Mouse (Mus musculus) midbrain, embryonic 13.5 days (tissue): ENCODE data around the gene Pbx4. TPM values are rescaled to one million over a fixed set of nuclear protein-coding genes. Genes with fewer than 3 reads are reported as not detected.

Experiments used
- ATAC-seq: fragments of 200-750 bp; cut with Nextera tagmentation; 2 replicates; pipeline ENCODE4 v1.8.0; 2017; ENCODE audit warnings: mild to moderate bottlenecking, moderate TSS enrichment, moderate library complexity
- H3K27ac ChIP-seq: fragments of 300-500 bp; sonication (generic); 2 replicates; pipeline ENCODE4 v1.5.1; 2015; ENCODE audit warnings: inconsistent platforms, mild to moderate bottlenecking, moderate library complexity
- H3K27me3 ChIP-seq: fragments of 300-500 bp; sonication (generic); 2 replicates; pipeline ENCODE4 v1.6.1; 2015; ENCODE audit warnings: mild to moderate bottlenecking, inconsistent platforms
- H3K36me3 ChIP-seq: fragments of 300-500 bp; sonication (generic); 2 replicates; pipeline ENCODE4 v1.6.1; 2015; ENCODE audit warnings: mild to moderate bottlenecking, inconsistent platforms
- H3K4me1 ChIP-seq: fragments of 300-500 bp; sonication (generic); replicated peaks from 2 replicates; pipeline ENCODE4 v1.6.1; 2015; ENCODE audit warnings: inconsistent platforms
- H3K4me2 ChIP-seq: fragments of 300-500 bp; sonication (generic); replicated peaks from 2 replicates; pipeline ENCODE4 v1.6.1; 2015; ENCODE audit warnings: moderate library complexity, mild to moderate bottlenecking, inconsistent platforms
- H3K4me3 ChIP-seq: fragments of 300-500 bp; sonication (generic); replicated peaks from 2 replicates; pipeline ENCODE4 v1.5.1; 2015; ENCODE audit warnings: mild to moderate bottlenecking, inconsistent platforms
- H3K9ac ChIP-seq: fragments of 300-500 bp; sonication (generic); replicated peaks from 2 replicates; pipeline ENCODE4 v1.6.1; 2015; ENCODE audit warnings: mild to moderate bottlenecking, inconsistent platforms
- H3K9me3 ChIP-seq: fragments of 300-500 bp; sonication (generic); 2 replicates; pipeline ENCODE4 v1.6.1; 2016; ENCODE audit warnings: mild to moderate bottlenecking, inconsistent platforms
- WGBS: fragments of 180-500 bp; shearing (Covaris S2); methylation state at CpG from one replicate; pipeline ENCODE4 v1.1.7; 2015; 5-methylcytosine and 5-hydroxymethylcytosine counted together
- polyA plus RNA-seq: library from polyadenylated mRNA; unstranded; fragments of >200 nt; fragmentation: Nextera tagmentation; extraction: Ambion mirVana; gene quantifications from 2 replicates; pipeline ENCODE4 v1.2.1, GENCODE M21; 2015

Gene Pbx4
- polyA plus RNA-seq, 1 experiment from 2014 or later = 59.2 TPM

DNA sequence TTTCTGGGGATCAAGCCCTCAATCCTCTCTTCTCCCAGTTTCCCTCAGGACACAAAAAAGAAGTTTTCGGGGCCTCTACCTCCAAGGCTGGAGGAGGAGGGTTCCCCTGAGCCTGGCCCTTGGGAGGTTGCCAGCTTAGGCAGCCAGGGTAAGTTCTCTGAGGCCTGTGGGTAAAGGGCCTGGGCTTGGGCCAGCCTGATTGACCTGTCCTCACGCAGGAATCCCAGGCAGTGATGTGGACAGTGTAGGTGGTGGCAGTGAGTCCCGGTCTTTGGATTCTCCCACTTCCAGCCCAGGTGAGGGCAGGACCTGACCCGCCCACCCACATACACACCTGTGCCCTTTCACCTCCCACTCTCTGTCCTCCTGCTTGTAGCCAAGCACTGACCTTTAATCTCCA, 16.9 kb upstream of the Pbx4 start:
- Histone ChIP-seq H3K9me3 (no peaks in the 10 kb centered on the region), H3K9ac (no peak overlapping the region), H3K27ac (no peak overlapping the region), H3K4me1 (peaks cover 3% of the 10 kb centered on the region; the same call in 1 of the 2 replicates), H3K4me3 (no peak overlapping the region), H3K4me2 (no peak overlapping the region), H3K27me3 (peaks cover 1% of the 10 kb centered on the region), H3K36me3 (peaks cover 87% of the 10 kb centered on the region)
- 96% methylated on average over 4 of the region's 4 CpGs for WGBS
- ATAC-seq = no peak

DNA sequence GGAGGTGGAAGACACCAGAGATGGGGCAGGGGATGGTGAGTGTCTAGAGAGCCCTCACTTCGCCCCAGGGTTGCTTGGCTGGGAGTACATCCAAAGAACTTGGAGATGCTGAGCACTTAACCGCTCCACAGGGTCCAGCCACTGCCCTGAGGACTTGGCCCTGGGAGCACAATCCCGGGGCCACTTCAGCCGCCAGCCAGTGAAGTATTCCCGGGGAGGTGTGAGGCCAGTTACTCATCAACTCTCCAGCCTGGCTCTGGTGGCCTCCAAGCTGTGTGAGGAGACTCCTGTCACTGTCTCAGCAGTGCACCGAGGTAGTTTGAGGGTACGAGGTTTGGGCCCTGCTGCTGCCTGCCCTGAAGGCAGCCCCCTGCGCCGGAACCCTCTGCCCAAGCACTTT, 11.8 kb upstream of the Pbx4 start:
- Histone ChIP-seq H3K9me3 (no peaks in the 10 kb centered on the region), H3K4me2 (no peak overlapping the region), H3K9ac (no peak overlapping the region), H3K4me3 (no peak overlapping the region), H3K27ac (no peak overlapping the region), H3K4me1 (peaks cover 39% of the 10 kb centered on the region), H3K27me3 (peaks cover 25% of the 10 kb centered on the region), H3K36me3 (peaks cover 58% of the 10 kb centered on the region)
- no peak for ATAC-seq
- WGBS = 91% methylated on average over 9 of the region's 9 CpGs

DNA sequence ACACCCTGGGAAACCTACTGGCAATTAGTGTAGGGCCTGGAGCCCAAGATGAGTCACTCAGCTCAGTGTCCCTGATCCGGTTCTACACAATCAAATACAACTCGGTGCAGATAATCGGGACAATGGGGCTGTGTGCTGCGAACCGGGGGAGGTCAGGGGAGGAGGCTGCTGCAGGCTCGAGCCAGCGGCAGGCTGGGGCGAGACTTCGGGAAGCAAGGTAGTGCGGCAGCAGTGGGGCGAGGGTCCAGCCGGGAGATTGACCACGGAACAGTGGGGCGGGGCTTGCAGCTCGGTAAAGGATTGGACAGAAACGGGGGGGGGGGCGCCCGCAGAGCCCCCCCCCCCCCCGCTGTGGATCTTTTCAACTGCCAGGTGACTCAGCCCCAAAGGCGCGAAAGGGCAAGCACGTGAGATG, 10.3 kb upstream of the Pbx4 start:
- H3K9ac ChIP-seq = peak overlapping the region; percentile 78

DNA sequence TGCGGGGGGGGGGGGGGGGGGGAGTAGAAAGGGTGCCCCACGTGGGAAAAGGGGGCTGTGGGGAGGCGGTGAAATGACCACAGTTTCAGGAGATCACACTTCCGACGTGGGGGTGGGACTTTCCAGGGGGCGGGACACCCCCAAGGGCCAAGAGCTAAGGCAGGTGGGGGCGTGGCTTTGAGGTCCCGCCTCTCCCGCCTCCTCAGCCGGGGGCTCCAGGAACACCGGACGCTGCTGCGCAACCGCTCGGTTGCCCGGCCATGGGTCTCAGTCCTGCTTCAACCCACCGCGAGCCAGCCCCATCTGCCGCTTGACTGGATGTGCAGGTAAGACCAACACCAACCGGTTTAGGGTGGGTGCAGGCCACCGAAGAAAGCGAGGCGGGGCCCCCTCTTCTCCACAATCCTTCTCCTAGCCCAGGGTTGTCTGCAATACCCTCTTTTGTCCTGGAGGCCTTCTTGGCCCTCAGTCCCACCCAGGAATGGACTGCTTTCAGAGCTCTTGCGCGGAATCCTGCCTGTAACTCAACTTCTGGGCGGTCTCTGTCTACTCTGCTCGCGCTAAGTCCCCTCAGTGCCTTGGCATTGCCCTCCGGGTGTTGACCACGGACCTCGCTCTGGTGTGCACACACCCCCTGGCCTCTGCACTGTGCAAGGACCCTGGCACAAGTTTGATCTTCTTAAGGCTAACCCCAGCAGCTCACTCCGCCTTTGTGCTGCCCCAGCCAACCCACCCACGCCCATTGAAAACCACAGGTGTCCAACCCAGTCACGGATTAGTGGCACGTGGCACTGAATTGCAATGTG, 9.7 kb upstream of the Pbx4 start, which contains the start of gene Lpar2:
Gene Lpar2, plus strand, starts transcription at position 44 of the 806 bp plus-strand sequence.
- peak; percentile 84 for ATAC-seq
- Histone ChIP-seq H3K4me2 (peak within 1 kb of the TSS; percentile 78), H3K27me3 (peaks cover 29% of the 10 kb centered on the region), H3K9ac (peak within 1 kb of the TSS; percentile 78), H3K36me3 (peaks cover 53% of the 10 kb centered on the region), H3K4me1 (peaks cover 41% of the 10 kb centered on the region), H3K9me3 (no peaks in the 10 kb centered on the region), H3K27ac (peak within 1 kb of the TSS; percentile 79), H3K4me3 (peak within 1 kb of the TSS; percentile 62)
- WGBS = under 1% methylated on average over 32 of the region's 35 CpGs

More for the DNA sequence above, 10.3 kb upstream of the Pbx4 start:
- H3K4me2 ChIP-seq = peak overlapping the region; percentile 78
- peaks cover 54% of the 10 kb centered on the region for H3K36me3 ChIP-seq
- WGBS = 0% methylated on average over 12 of the region's 22 CpGs
- H3K4me1 ChIP-seq = peaks cover 41% of the 10 kb centered on the region
- peak; percentile 70 for ATAC-seq
- H3K27ac ChIP-seq = peak overlapping the region; percentile 79
- no peaks in the 10 kb centered on the region for H3K9me3 ChIP-seq
- H3K27me3 ChIP-seq = peaks cover 29% of the 10 kb centered on the region
- peak overlapping the region; percentile 62 for H3K4me3 ChIP-seq

DNA sequence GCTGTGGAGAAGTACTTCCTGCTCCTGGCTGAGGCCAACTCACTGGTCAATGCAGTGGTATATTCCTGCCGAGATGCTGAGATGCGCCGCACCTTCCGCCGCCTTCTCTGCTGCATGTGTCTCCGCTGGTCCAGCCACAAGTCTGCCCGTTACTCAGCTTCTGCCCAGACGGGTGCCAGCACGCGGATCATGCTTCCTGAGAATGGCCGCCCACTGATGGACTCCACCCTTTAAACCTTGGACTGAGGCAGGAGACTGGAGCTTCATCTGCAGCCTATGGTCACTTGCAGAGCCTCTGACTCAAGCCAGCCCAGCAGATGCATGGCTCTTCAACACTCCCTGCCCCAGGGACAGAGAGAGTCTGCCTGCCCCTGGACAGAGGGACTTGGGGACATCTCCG, 5.9 kb upstream of the Pbx4 start:
- 92% methylated on average over 12 of the region's 12 CpGs for WGBS
- H3K36me3 ChIP-seq = peaks cover 45% of the 10 kb centered on the region
- H3K4me1 ChIP-seq = peaks cover 43% of the 10 kb centered on the region
- H3K4me3 ChIP-seq = no peak overlapping the region
- no peak for ATAC-seq
- H3K27me3 ChIP-seq = peaks cover 19% of the 10 kb centered on the region
- no peak overlapping the region for H3K4me2 ChIP-seq
- no peaks in the 10 kb centered on the region for H3K9me3 ChIP-seq
- H3K27ac ChIP-seq = no peak overlapping the region
- no peak overlapping the region for H3K9ac ChIP-seq

DNA sequence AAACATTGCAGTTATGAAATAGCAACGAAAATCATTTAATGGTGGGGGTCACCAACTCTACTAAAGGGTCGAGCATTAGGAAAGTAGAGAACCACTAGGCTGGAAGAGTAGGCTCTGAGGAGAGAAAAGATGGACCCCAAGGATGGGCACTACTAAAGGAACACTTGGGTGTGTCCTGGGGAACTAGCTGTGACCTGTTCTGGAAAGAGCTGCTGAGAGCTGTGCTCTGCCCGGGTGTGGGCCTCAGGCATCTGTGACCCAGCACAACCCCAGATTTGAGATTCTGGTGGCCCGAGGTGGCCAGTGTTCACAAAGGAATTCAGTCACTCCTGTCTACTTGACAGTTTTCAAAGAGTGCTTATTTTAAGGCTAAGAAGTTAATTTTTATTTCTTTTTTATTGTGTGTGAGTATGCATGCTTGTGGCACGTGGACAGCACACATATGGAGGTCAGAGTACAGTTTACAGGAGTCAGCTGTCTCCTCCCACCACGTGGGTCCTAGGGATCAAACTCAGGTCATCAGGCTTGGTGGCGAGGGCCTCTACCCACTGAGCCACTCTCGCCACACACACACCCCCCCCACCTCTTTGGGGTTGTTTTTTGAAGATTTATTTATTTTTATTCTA, 4.9 kb downstream of the Pbx4 start:
- Histone ChIP-seq H3K27me3 (no peaks in the 10 kb centered on the region), H3K4me1 (peaks cover 16% of the 10 kb centered on the region), H3K4me3 (no peak overlapping the region), H3K27ac (no peak overlapping the region), H3K36me3 (peaks cover 32% of the 10 kb centered on the region), H3K9me3 (no peaks in the 10 kb centered on the region), H3K4me2 (no peak overlapping the region), H3K9ac (no peak overlapping the region)
- WGBS = 88% methylated on average over 8 of the region's 8 CpGs
- ATAC-seq = no peak

DNA sequence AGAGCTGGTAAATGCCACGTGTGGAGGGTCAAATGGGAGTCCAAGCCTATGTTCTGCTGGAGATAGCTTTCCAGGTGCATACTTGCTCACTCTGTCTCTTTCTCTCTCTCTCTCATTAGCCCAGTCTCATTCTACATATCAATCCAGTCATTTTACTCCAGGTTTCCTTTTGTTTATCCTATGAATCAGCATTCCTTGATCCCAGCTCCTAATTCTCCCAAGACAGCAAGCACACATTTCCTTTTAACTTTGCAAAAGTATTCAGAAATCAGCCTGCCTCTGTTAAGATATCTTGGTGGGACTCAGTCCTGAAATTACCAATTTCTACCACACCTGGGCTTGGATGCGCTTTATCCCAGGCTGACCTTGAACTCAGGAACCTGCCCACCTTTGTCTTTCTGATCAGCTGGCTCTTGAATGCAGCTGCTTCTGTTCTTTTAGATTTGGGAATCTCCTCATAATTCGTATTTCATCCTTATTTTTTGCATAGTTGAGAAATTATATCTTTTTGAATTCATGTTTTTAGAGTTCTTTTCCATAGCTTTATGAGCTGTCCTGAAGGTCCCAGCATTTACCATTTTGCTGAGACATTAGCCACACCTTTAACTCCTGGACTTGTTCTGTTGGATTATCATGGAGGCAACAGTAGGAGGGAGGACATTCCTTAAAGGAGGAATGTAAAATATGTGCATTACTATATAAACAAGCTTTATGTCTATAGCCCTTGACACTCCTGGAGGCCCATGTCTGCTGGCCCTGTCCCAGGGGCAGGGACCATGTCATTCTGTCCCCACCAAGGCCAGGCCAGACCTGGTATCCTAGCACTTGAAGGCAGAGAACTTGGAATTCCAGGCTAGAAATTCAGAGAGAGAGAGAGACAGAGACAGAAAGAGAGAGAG, 15.1 kb downstream of the Pbx4 start:
- Histone ChIP-seq H3K4me3 (no peak overlapping the region), H3K4me2 (no peak overlapping the region), H3K4me1 (no peaks in the 10 kb centered on the region), H3K27me3 (no peaks in the 10 kb centered on the region), H3K27ac (no peak overlapping the region), H3K9ac (no peak overlapping the region), H3K36me3 (peaks cover 18% of the 10 kb centered on the region), H3K9me3 (no peaks in the 10 kb centered on the region)
- WGBS = 85% methylated on average over 3 of the region's 3 CpGs
- no peak for ATAC-seq

DNA sequence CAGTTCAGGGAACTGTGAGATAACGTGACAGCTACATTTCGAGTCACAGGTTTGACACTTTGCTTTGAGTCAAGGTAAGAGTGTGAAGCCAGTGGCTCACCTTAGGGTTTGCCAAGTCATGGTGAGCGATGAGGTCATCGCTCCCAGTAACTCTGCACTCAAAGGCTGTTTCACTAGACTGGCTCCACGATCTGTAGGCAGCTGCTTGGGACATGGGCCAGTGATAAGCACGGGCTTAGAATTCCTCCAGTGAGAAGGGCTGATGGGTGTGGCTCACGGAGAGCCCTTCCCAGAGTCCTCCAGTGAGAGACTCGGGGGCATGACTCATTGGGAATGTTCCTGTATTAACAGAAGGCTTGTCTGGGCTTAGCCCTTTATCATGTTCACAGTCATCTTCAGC, 16.7 kb downstream of the Pbx4 start:
- H3K9ac ChIP-seq = no peak overlapping the region
- WGBS = 92% methylated on average over 8 of the region's 8 CpGs
- H3K4me3 ChIP-seq = no peak overlapping the region
- no peak for ATAC-seq
- no peak overlapping the region for H3K27ac ChIP-seq
- peaks cover 17% of the 10 kb centered on the region for H3K36me3 ChIP-seq
- H3K9me3 ChIP-seq = no peaks in the 10 kb centered on the region
- H3K4me2 ChIP-seq = no peak overlapping the region
- H3K27me3 ChIP-seq = no peaks in the 10 kb centered on the region
- H3K4me1 ChIP-seq = no peaks in the 10 kb centered on the region

DNA sequence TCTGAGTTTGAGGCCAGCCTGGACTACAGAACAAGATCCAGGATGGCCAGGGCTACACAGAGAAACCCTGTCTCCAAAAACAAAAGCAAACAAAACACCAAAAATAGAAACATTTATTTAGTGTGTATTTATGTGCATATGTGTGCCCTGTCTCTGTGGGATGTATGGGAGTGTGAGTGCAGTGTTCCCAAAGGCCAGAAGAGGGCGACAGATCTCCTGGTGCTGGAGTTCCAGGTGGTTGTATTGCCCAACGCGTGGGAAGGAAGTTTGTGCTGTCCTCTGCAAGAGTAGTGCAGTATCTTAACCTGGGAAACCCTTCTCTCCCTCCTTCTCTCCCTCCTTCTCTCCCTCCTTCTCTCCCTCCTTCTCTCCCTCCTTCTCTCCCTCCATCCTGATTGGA, 17.6 kb downstream of the Pbx4 start:
- WGBS = 50% methylated on average over 3 of the region's 3 CpGs
- H3K27me3 ChIP-seq = no peaks in the 10 kb centered on the region

DNA sequence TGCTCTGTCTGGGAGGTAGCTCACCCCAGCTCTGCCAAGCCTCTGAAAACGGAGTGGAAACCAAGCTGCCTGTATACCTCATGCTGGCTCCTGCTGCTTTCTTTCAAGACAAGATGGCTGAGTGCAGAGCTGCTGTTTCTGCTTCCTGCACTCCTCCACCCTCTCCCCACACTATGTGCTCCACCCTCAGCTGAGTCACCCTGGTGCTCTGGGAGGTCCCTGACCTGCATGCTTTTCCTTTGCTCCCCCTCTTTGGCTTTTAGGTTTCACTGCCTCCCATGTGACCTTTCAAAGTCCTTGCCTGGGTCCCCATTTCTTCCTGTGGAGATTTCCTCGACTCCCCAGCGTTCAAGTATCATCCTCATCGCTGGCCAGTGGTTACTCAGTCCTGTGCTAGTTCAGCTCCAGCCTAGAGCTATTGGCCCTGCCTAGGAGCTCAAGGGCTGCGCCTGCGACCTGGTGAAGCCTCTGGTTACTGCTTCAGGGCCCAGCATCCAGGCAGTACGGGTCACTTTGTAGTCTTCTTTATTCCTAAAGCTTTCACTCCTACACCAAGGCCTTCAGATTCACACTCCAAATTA, 18.7 kb downstream of the Pbx4 start:
- no peaks in the 10 kb centered on the region for H3K9me3 ChIP-seq
- no peak overlapping the region for H3K9ac ChIP-seq
- 85% methylated on average over 7 of the region's 7 CpGs for WGBS
- peaks cover 17% of the 10 kb centered on the region for H3K36me3 ChIP-seq
- H3K27ac ChIP-seq = no peak overlapping the region
- H3K27me3 ChIP-seq = no peaks in the 10 kb centered on the region
- no peak overlapping the region for H3K4me3 ChIP-seq
- H3K4me1 ChIP-seq = no peaks in the 10 kb centered on the region
- H3K4me2 ChIP-seq = no peak overlapping the region
- 0 out of 2 replicates have a peak, but pooled peaks have one; percentile 14 for ATAC-seq

More for the DNA sequence above, 17.6 kb downstream of the Pbx4 start:
- Histone ChIP-seq H3K9me3 (no peaks in the 10 kb centered on the region), H3K4me1 (no peaks in the 10 kb centered on the region), H3K4me3 (no peak overlapping the region), H3K36me3 (peaks cover 17% of the 10 kb centered on the region), H3K9ac (no peak overlapping the region), H3K4me2 (no peak overlapping the region), H3K27ac (no peak overlapping the region)
- ATAC-seq = no peak

DNA sequence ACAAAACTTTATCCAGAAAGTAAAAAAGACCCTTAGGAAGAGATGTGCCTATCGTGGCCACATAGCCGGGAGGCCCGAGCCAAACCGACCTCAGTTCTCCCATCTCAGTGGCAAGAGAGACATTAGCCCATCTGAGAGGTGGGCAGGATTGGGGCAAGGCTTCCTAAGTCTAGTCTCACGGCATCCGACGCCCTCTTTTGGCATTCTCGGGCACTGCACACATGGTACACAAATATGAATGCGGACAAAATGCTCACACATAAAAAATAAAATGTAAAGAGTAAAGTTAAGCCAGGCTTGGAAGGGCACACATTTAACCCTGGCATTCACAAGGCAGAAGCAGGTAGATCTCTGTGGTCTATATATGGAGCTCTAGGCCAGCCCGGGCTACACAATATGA, 21.6 kb downstream of the Pbx4 start:
- H3K4me1 ChIP-seq = no peaks in the 10 kb centered on the region
- no peak overlapping the region for H3K4me3 ChIP-seq
- no peak for ATAC-seq
- no peak overlapping the region for H3K27ac ChIP-seq
- no peaks in the 10 kb centered on the region for H3K9me3 ChIP-seq
- H3K9ac ChIP-seq = no peak overlapping the region
- no peak overlapping the region for H3K4me2 ChIP-seq
- H3K36me3 ChIP-seq = peaks cover 16% of the 10 kb centered on the region
- 92% methylated on average over 10 of the region's 10 CpGs for WGBS
- no peaks in the 10 kb centered on the region for H3K27me3 ChIP-seq
